Mouse (Mus musculus) hindbrain, embryonic 16.5 days (tissue): ENCODE measurements around the gene Tbl2. TPM values are rescaled to one million over a fixed set of nuclear protein-coding genes. Genes with fewer than 3 reads are reported as not detected.
A peak's percentile ranks its signal among the peaks of the same experiment; 100 is the strongest.

Experiments used
- ATAC-seq: fragments of 200-750 bp; cut with Nextera tagmentation; 2 replicates; pipeline ENCODE4 v1.8.0; 2017; ENCODE audit warnings: moderate TSS enrichment, moderate library complexity
- H3K27ac ChIP-seq: fragments of 300-500 bp; sonication (generic); 2 replicates; pipeline ENCODE4 v1.5.1; 2014; ENCODE audit warnings: low read depth, mild to moderate bottlenecking, control low read depth, low read length, moderate library complexity
- H3K27me3 ChIP-seq: fragments of 300-500 bp; sonication (generic); replicated peaks from 2 replicates; pipeline ENCODE4 v1.6.1; 2014; ENCODE audit warnings: low read length; ENCODE audit not compliant: control insufficient read depth, insufficient read depth
- H3K36me3 ChIP-seq: fragments of 300-500 bp; sonication (generic); 2 replicates; pipeline ENCODE4 v1.6.1; 2014; ENCODE audit warnings: mild to moderate bottlenecking, low read length, moderate library complexity, mixed read lengths; ENCODE audit not compliant: control insufficient read depth, insufficient read depth
- H3K4me1 ChIP-seq: fragments of 300-500 bp; sonication (generic); 2 replicates; pipeline ENCODE4 v1.6.1; 2014; ENCODE audit warnings: low read depth, low read length; ENCODE audit not compliant: control insufficient read depth, insufficient read depth
- H3K4me2 ChIP-seq: fragments of 300-500 bp; sonication (generic); 2 replicates; pipeline ENCODE4 v1.6.1; 2014; ENCODE audit warnings: mild to moderate bottlenecking, low read length, control low read depth, moderate library complexity
- H3K4me3 ChIP-seq: fragments of 300-500 bp; sonication (generic); 2 replicates; pipeline ENCODE4 v1.5.1; 2014; ENCODE audit warnings: mild to moderate bottlenecking, low read length, control low read depth, moderate library complexity
- H3K9ac ChIP-seq: fragments of 300-500 bp; sonication (generic); 2 replicates; pipeline ENCODE4 v1.6.1; 2014; ENCODE audit warnings: low read depth, mild to moderate bottlenecking, control low read depth, low read length, moderate library complexity
- H3K9me3 ChIP-seq: fragments of 300-500 bp; sonication (generic); 2 replicates; pipeline ENCODE4 v1.6.1; 2014; ENCODE audit warnings: mild to moderate bottlenecking, low read length, moderate library complexity; ENCODE audit not compliant: control insufficient read depth
- WGBS: fragments of 180-500 bp; shearing (Covaris S2); extraction: QIAGEN DNeasy Blood & Tissue Kit; methylation state at CpG from one replicate; pipeline ENCODE4 v1.1.7; 2014; 5-methylcytosine and 5-hydroxymethylcytosine counted together
- polyA plus RNA-seq: library from polyadenylated mRNA; unstranded; fragments of >200 nt; fragmentation: Nextera tagmentation; extraction: Ambion mirVana; gene quantifications from 2 replicates; pipeline ENCODE4 v1.2.1, GENCODE M21; 2015

Tbl2 gene
- polyA plus RNA-seq, 1 experiment from 2014 or later: 15.0 TPM

- no peak for ATAC-seq
- 82% methylated on average over 12 of the region's 12 CpGs for WGBS
- Histone ChIP-seq H3K36me3 (no peaks in the 10 kb centered on the region), H3K4me2 (no peak overlapping the region), H3K4me3 (no peak overlapping the region), H3K27me3 (peaks cover 9% of the 10 kb centered on the region), H3K27ac (no peak overlapping the region), H3K9ac (no peak overlapping the region), H3K9me3 (no peaks in the 10 kb centered on the region), H3K4me1 (peaks cover 2% of the 10 kb centered on the region; the same call in 1 of the 2 replicates)
These were observed 35.7 kb upstream of the Tbl2 start for GRCm38 (mm10) chr5:135113782-135114181.

- no peaks in the 10 kb centered on the region for H3K9me3 ChIP-seq
- 88% methylated on average over 8 of the region's 8 CpGs for WGBS
- no peak overlapping the region for H3K4me2 ChIP-seq
- no peak overlapping the region for H3K27ac ChIP-seq
- peaks cover 2% of the 10 kb centered on the region; the same call in 1 of the 2 replicates for H3K4me1 ChIP-seq
- ATAC-seq: no peak
- H3K36me3 ChIP-seq: no peaks in the 10 kb centered on the region
- H3K4me3 ChIP-seq: no peak overlapping the region
- H3K27me3 ChIP-seq: no peaks in the 10 kb centered on the region
- no peak overlapping the region for H3K9ac ChIP-seq
These were observed 34.2 kb upstream of the Tbl2 start for GRCm38 (mm10) chr5:135115241-135115640.

- no peak for ATAC-seq
- WGBS: 36% methylated on average over 6 of the region's 6 CpGs
- H3K4me2 ChIP-seq: no peak overlapping the region
- no peaks in the 10 kb centered on the region for H3K9me3 ChIP-seq
- no peak overlapping the region for H3K9ac ChIP-seq
- H3K36me3 ChIP-seq: no peaks in the 10 kb centered on the region
- peaks cover 2% of the 10 kb centered on the region; the same call in 1 of the 2 replicates for H3K4me1 ChIP-seq
- no peak overlapping the region for H3K27ac ChIP-seq
- peaks cover 3% of the 10 kb centered on the region; the same call in 1 of the 2 replicates for H3K27me3 ChIP-seq
- H3K4me3 ChIP-seq: no peak overlapping the region
These were observed 30.8 kb upstream of the Tbl2 start for GRCm38 (mm10) chr5:135118589-135119081.

GRCm38 (mm10) chr5:135120753-135121152 is 28.7 kb upstream of the Tbl2 start:
- no peak for ATAC-seq
- Histone ChIP-seq H3K27me3 (peaks cover 3% of the 10 kb centered on the region; the same call in 1 of the 2 replicates), H3K4me1 (peaks cover 2% of the 10 kb centered on the region; the same call in 1 of the 2 replicates), H3K36me3 (no peaks in the 10 kb centered on the region), H3K4me3 (no peak overlapping the region), H3K9ac (no peak overlapping the region), H3K27ac (no peak overlapping the region), H3K9me3 (no peaks in the 10 kb centered on the region), H3K4me2 (no peak overlapping the region)
- WGBS: 63% methylated on average over 4 of the region's 4 CpGs

GRCm38 (mm10) chr5:135126121-135126520 is 23.3 kb upstream of the Tbl2 start:
- H3K4me3 ChIP-seq: no peak overlapping the region
- H3K27me3 ChIP-seq: peaks cover 3% of the 10 kb centered on the region; the same call in 1 of the 2 replicates
- H3K4me2 ChIP-seq: no peak overlapping the region
- no peak overlapping the region for H3K9ac ChIP-seq
- no peak for ATAC-seq
- no peaks in the 10 kb centered on the region for H3K9me3 ChIP-seq
- H3K27ac ChIP-seq: no peak overlapping the region
- no peaks in the 10 kb centered on the region for H3K4me1 ChIP-seq
- WGBS: 61% methylated on average over 6 of the region's 6 CpGs
- H3K36me3 ChIP-seq: no peaks in the 10 kb centered on the region

GRCm38 (mm10) chr5:135127669-135128068 is 21.8 kb upstream of the Tbl2 start:
- H3K9me3 ChIP-seq: no peaks in the 10 kb centered on the region
- H3K4me1 ChIP-seq: no peaks in the 10 kb centered on the region
- no peak overlapping the region for H3K9ac ChIP-seq
- no peak for ATAC-seq
- H3K36me3 ChIP-seq: no peaks in the 10 kb centered on the region
- no peak overlapping the region for H3K4me2 ChIP-seq
- no peak overlapping the region for H3K27ac ChIP-seq
- 84% methylated on average over 6 of the region's 6 CpGs for WGBS
- no peak overlapping the region for H3K4me3 ChIP-seq
- peaks cover 6% of the 10 kb centered on the region for H3K27me3 ChIP-seq

- Histone ChIP-seq H3K27me3 (peaks cover 21% of the 10 kb centered on the region), H3K4me1 (peaks cover 5% of the 10 kb centered on the region; the same call in 1 of the 2 replicates), H3K4me3 (no peak overlapping the region), H3K27ac (no peak overlapping the region), H3K36me3 (no peaks in the 10 kb centered on the region), H3K9ac (no peak overlapping the region), H3K9me3 (no peaks in the 10 kb centered on the region), H3K4me2 (no peak overlapping the region)
- whole genome bisulfite sequencing: 90% methylated on average over 4 of the region's 4 CpGs
- no peak for ATAC-seq
These were observed 19.7 kb upstream of the Tbl2 start for GRCm38 (mm10) chr5:135129747-135130146.

GRCm38 (mm10) chr5:135133736-135134405 is 15.6 kb upstream of the Tbl2 start:
- Histone ChIP-seq H3K4me1 (peaks cover 5% of the 10 kb centered on the region; the same call in 1 of the 2 replicates), H3K4me3 (peak overlapping the region; percentile 32), H3K36me3 (no peaks in the 10 kb centered on the region), H3K27me3 (peaks cover 23% of the 10 kb centered on the region), H3K27ac (no peak overlapping the region), H3K9me3 (no peaks in the 10 kb centered on the region), H3K9ac (peak overlapping the region; percentile 41), H3K4me2 (peak overlapping the region; percentile 57)
- ATAC-seq: peak; percentile 69; the same call in 1 of the 2 replicates
- 5% methylated on average over 26 of the region's 26 CpGs for WGBS

- no peaks in the 10 kb centered on the region for H3K36me3 ChIP-seq
- peaks cover 5% of the 10 kb centered on the region; the same call in 1 of the 2 replicates for H3K4me1 ChIP-seq
- WGBS: 7% methylated on average over 8 of the region's 8 CpGs
- ATAC-seq: no peak
- no peak overlapping the region for H3K9ac ChIP-seq
- no peak overlapping the region for H3K27ac ChIP-seq
- H3K9me3 ChIP-seq: no peaks in the 10 kb centered on the region
- H3K27me3 ChIP-seq: peaks cover 23% of the 10 kb centered on the region
- H3K4me3 ChIP-seq: peak overlapping the region; percentile 32
- H3K4me2 ChIP-seq: peak overlapping the region; percentile 57
These were observed 14.9 kb upstream of the Tbl2 start for GRCm38 (mm10) chr5:135134534-135134933.
